Mouse (Mus musculus) heart, postnatal 0 days (tissue): ENCODE data around the gene Insig2. TPM values are rescaled to one million over a fixed set of nuclear protein-coding genes. Genes with fewer than 3 reads are reported as not detected.

Experiments used
- ATAC-seq: fragments of 200-750 bp; cut with Nextera tagmentation; 2 replicates; pipeline ENCODE4 v1.8.0; 2017; ENCODE audit warnings: low read depth, moderate number of reproducible peaks, moderate library complexity; ENCODE audit not compliant: insufficient read depth
- DNase-seq: peaks from one replicate; pipeline ENCODE4 v3.0.0-alpha.2; 2016; ENCODE audit warnings: low spot score
- H3K27ac ChIP-seq: fragments of 300-500 bp; sonication (generic); 2 replicates; pipeline ENCODE4 v1.5.1; 2014; ENCODE audit warnings: low read depth, mild to moderate bottlenecking
- H3K27me3 ChIP-seq: fragments of 300-500 bp; sonication (generic); 2 replicates; pipeline ENCODE4 v1.6.1; 2014; ENCODE audit warnings: low read length, mixed read lengths; ENCODE audit not compliant: control insufficient read depth, insufficient read depth
- H3K36me3 ChIP-seq: fragments of 300-500 bp; sonication (generic); replicated peaks from 2 replicates; pipeline ENCODE4 v1.6.1; 2014; ENCODE audit warnings: low read length, mixed read lengths; ENCODE audit not compliant: control insufficient read depth, insufficient read depth
- H3K4me1 ChIP-seq: fragments of 300-500 bp; sonication (generic); 2 replicates; pipeline ENCODE4 v1.6.1; 2014; ENCODE audit warnings: antibody characterized with exemption; ENCODE audit not compliant: control insufficient read depth, insufficient read depth
- H3K4me2 ChIP-seq: fragments of 300-500 bp; sonication (generic); 2 replicates; pipeline ENCODE4 v1.6.1; 2014; ENCODE audit warnings: low read depth, mild to moderate bottlenecking, low read length, moderate library complexity
- H3K4me3 ChIP-seq: fragments of 300-500 bp; sonication (generic); 2 replicates; pipeline ENCODE4 v1.5.1; 2014; ENCODE audit warnings: low read depth, low read length
- H3K9ac ChIP-seq: fragments of 300-500 bp; sonication (generic); replicated peaks from 2 replicates; pipeline ENCODE4 v1.6.1; 2014; ENCODE audit warnings: low read depth, low read length, mixed read lengths
- H3K9me3 ChIP-seq: fragments of 300-500 bp; sonication (generic); replicated peaks from 2 replicates; pipeline ENCODE4 v1.6.1; 2016; ENCODE audit warnings: low read length; ENCODE audit not compliant: control insufficient read depth
- CTCF ChIP-seq: IDR thresholded peaks from 2 replicates; pipeline ENCODE4 v1.5.1; 2016; ENCODE audit warnings: antibody characterized with exemption, control low read depth, low read depth
- EP300 ChIP-seq: IDR thresholded peaks from 2 replicates; pipeline ENCODE4 v1.6.1; 2016; ENCODE audit warnings: antibody characterized with exemption, low read depth
- WGBS: fragments of 180-500 bp; shearing (Covaris S2); extraction: QIAGEN DNeasy Blood & Tissue Kit; methylation state at CpG from one replicate; pipeline ENCODE4 v1.1.7; 2014; 5-methylcytosine and 5-hydroxymethylcytosine counted together
- polyA plus RNA-seq: library from polyadenylated mRNA; unstranded; fragments of >200 nt; fragmentation: Nextera tagmentation; extraction: Ambion mirVana; gene quantifications from 2 replicates; pipeline ENCODE4 v1.2.1, GENCODE M21; 2015
- total RNA-seq: library from RNA; depleted of rRNA; stranded (reverse); fragments of >200 nt; gene quantifications from 2 replicates; pipeline ENCODE4 v1.2.3, GENCODE M21; 2014; ENCODE audit warnings: low replicate concordance

Insig2 gene
- total and polyA plus RNA-seq, 2 experiments from 2014 or later, result 38.6 to 54.7 TPM

DNA sequence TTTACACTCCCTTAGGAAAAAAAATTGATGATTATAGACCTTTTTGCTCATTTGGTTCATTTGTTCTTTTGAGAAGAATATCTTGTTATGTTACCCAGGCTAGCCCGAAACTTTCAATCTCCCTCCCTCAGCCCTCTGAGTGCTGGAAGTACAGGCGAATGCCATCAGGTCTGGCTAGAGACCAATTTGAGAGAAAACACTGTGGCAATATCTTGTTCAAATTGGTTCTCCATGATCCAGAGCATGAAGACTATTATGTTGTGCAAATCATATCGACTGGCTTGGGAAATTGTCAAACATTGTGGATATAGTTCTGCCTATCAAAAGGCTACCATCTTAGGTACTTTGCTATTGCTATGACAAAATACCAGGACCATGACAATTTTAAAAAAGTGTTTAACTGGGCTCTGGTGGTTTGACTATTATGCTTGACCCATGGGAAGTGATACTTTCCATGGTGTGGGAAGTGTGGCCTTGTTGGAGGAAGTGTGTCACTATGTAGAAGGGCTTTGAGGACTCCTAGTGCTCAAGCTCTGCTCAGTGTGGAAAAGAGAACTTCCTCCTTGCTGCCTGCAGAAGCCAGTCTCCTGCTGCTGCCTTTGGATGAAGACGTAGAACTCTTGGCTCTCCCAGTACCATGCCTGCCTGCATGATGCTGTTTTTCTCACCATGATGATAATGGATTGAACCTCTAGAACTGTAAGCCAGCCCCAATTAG lies 1.8 kb upstream of the Insig2 start:
- H3K4me1 ChIP-seq, result 0 out of 2 replicates have a peak, but pooled peaks cover 4% of the 10 kb centered on the region
- TF ChIP-seq EP300 (no peak), CTCF (no peak)
- H3K9me3 ChIP-seq, result no peaks in the 10 kb centered on the region
- 88% methylated on average over 4 of the region's 4 CpGs for WGBS
- H3K4me3 ChIP-seq, result no peak overlapping the region
- DNase-seq, result no peak
- H3K27ac ChIP-seq, result no peak overlapping the region
- no peak overlapping the region for H3K4me2 ChIP-seq
- H3K27me3 ChIP-seq, result no peaks in the 10 kb centered on the region
- ATAC-seq, result no peak
- no peak overlapping the region for H3K9ac ChIP-seq
- H3K36me3 ChIP-seq, result no peaks in the 10 kb centered on the region

DNA sequence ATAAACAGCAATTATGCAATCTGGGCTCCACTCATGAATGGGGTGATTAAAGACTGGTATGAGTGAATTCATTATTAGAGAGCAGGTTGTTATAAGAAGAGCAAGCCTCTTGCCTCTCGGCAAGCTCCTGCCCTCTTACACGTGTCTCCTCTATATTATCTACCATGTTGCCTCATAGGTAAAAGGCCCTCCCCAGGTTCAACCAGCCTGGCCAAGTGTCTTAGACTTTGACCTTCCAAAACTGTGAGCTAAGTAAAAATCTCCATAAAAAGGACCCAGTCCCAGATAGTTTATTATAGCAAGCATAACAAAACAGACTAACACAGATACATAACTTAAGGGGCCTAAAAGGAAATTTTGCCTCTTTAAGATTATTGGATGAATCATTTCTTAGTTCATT lies 1.8 kb downstream of the Insig2 start:
- TF ChIP-seq EP300 (no peak), CTCF (no peak)
- ATAC-seq, result no peak
- DNase-seq, result no peak
- no peak overlapping the region for H3K4me2 ChIP-seq
- H3K4me3 ChIP-seq, result no peak overlapping the region
- no peaks in the 10 kb centered on the region for H3K36me3 ChIP-seq
- H3K9ac ChIP-seq, result no peak overlapping the region
- 94% methylated on average over 2 of the region's 2 CpGs for WGBS
- H3K27me3 ChIP-seq, result no peaks in the 10 kb centered on the region
- H3K9me3 ChIP-seq, result no peaks in the 10 kb centered on the region
- H3K27ac ChIP-seq, result no peak overlapping the region
- peaks cover 17% of the 10 kb centered on the region for H3K4me1 ChIP-seq

DNA sequence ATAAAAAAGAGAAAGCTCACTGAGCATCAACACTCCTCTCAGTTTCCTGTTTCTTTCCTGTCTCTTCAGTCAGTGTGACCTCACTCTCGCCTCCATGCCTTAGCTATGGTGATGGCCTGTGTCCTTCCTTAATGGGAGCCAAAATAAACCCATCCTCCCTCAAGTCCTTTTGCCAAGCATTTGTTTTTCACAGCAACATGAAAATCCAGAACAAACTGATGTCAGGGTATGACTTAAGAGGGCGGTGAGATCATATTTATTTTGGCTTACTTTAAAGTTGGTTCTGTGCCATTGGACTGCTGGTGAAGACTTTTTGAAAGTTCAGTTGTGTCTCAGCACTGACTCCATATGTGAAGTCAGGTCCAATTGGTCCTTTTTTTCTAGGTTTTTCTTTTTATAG lies 3.0 kb downstream of the Insig2 start:
- no peak overlapping the region for H3K4me2 ChIP-seq
- 53% methylated on average over 2 of the region's 2 CpGs for WGBS
- no peak overlapping the region for H3K4me3 ChIP-seq
- DNase-seq (peak; percentile 80), ATAC-seq (peak; percentile 11; the same call in 1 of the 2 replicates)
- H3K27ac ChIP-seq, result no peak overlapping the region
- H3K4me1 ChIP-seq, result peaks cover 17% of the 10 kb centered on the region
- H3K9me3 ChIP-seq, result no peaks in the 10 kb centered on the region
- no peaks in the 10 kb centered on the region for H3K36me3 ChIP-seq
- no peaks in the 10 kb centered on the region for H3K27me3 ChIP-seq
- H3K9ac ChIP-seq, result no peak overlapping the region
- TF ChIP-seq CTCF, result no peak
- no peak for TF ChIP-seq EP300

DNA sequence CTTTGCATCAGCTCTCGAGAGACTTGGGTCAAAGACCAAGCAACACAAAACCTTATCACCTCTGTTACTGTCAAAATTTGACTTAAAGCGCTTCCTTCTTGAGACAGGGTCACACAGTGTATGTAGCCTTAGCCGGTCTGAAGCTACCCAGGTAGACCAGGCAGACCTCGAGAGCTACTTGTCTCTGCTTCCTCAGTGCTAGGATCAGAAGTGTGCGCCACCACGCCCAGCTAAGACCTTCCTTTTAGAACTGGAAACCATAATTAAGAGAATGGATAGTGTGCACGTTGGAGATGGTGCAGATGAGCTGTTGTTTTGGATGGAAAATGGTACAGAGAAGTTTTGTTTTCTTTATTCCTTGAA lies 4.2 kb downstream of the Insig2 start:
- H3K4me3 ChIP-seq, result peak overlapping the region; percentile 88
- peak overlapping the region; percentile 87 for H3K9ac ChIP-seq
- TF ChIP-seq EP300 (no peak), CTCF (no peak)
- no peaks in the 10 kb centered on the region for H3K36me3 ChIP-seq
- DNase-seq (no peak), ATAC-seq (0 out of 2 replicates have a peak, but pooled peaks have one; percentile 5)
- WGBS, result 3% methylated on average over 7 of the region's 7 CpGs
- peak overlapping the region; percentile 70 for H3K4me2 ChIP-seq
- H3K27me3 ChIP-seq, result no peaks in the 10 kb centered on the region
- H3K27ac ChIP-seq, result peak overlapping the region; percentile 87
- no peaks in the 10 kb centered on the region for H3K9me3 ChIP-seq
- peaks cover 21% of the 10 kb centered on the region for H3K4me1 ChIP-seq

DNA sequence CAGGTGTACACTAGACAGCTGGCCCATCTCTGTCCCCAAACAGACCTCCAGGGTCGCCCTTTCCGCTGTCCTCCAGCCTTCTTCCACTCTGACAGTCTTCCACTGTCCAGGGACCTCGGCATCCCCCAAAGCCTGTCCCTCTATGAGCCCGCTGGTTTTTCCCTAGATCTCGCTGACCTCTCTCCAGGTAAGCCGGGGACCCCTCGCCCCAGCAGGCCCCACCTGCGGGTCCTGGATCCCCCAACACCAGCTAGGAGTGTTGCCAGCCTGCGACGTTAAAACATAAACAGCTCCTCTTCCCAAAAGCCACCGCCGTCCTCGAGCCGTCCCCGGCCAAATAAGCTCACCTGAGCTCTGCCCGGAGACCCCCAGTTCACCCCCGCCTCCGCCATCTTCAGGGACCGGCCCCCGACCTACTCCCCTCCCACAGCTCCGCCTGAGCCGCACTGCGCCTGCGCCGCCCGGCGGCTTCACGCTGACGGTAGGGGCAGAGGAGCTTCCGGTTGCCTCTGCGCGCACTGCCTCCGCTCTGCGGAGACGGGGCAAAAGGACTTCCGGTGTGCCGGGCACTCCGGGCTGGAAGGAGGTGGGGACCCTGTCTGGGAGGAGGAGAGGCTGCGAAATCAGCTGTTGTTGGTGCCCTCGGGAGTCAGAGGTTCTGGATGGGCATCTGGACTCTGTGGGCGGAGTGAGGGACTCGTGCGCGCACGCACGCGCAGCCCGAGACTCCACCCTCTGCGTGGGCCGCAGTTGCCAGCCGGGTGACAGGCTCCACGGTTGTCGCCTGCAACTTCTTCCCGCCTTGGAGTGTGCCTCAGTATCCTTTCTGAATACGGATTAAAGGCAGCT lies 4.8 kb downstream of the Insig2 start:
- peak overlapping the region; percentile 87 for H3K9ac ChIP-seq
- peak; percentile 94 for DNase-seq
- peak overlapping the region; percentile 87 for H3K27ac ChIP-seq
- H3K4me3 ChIP-seq, result peak overlapping the region; percentile 88
- peak overlapping the region; percentile 70 for H3K4me2 ChIP-seq
- no peak for TF ChIP-seq EP300
- TF ChIP-seq CTCF, result peak; percentile 40
- H3K27me3 ChIP-seq, result no peaks in the 10 kb centered on the region
- peaks cover 23% of the 10 kb centered on the region for H3K4me1 ChIP-seq
- WGBS, result under 1% methylated on average over 55 of the region's 55 CpGs
- H3K36me3 ChIP-seq, result no peaks in the 10 kb centered on the region
- H3K9me3 ChIP-seq, result no peaks in the 10 kb centered on the region
- peak; percentile 96 for ATAC-seq
